Mouse (Mus musculus): ENCODE measurements at regions not wholly inside any gene's neighbourhood (a gene's known extent, or its start where the extent isn't known, plus 50 kb on each side); places are given as distances from the start of the nearest gene placed in this dataset.

- no peak for DNase-seq (ENCODE audit: low spot score in 2 of 2)
These were observed 1336.9 kb upstream of the Tenm3 start for GRCm38 (mm10) chr8:50180682-50181081.

- DNase-seq (ENCODE audit: low spot score in 2 of 2): no peak
These were observed 1321.2 kb upstream of the Tenm3 start for GRCm38 (mm10) chr8:50164773-50165454.

- peak in 1 of 2 experiments; percentile 23 for DNase-seq (ENCODE audit: low spot score in 2 of 2)
These were observed 1317.3 kb upstream of the Tenm3 start for GRCm38 (mm10) chr8:50161076-50161475.

GRCm38 (mm10) chr8:50160326-50160725, 1316.6 kb upstream of the Tenm3 start:
- DNase-seq (ENCODE audit: low spot score in 2 of 2): peak in 1 of 2 experiments; percentile 15

- DNase-seq (ENCODE audit: low spot score in 2 of 2): no peak
These were observed 1296.1 kb upstream of the Tenm3 start for GRCm38 (mm10) chr8:50139876-50140275.

- no peak for DNase-seq (ENCODE audit: low spot score in 2 of 2)
These were observed 1276.3 kb upstream of the Tenm3 start for GRCm38 (mm10) chr8:50120041-50120440.

- DNase-seq (ENCODE audit: low spot score in 2 of 2): no peak
These were observed 1238.6 kb upstream of the Tenm3 start for GRCm38 (mm10) chr8:50082378-50082777.

GRCm38 (mm10) chr8:50037096-50037495, 1193.3 kb upstream of the Tenm3 start:
- DNase-seq (ENCODE audit: low spot score in 2 of 2): no peak

GRCm38 (mm10) chr8:50027544-50027943, 1183.8 kb upstream of the Tenm3 start:
- no peak for DNase-seq (ENCODE audit: low spot score in 2 of 2)

GRCm38 (mm10) chr8:50007546-50007945, 1163.8 kb upstream of the Tenm3 start:
- no peak for DNase-seq (ENCODE audit: low spot score in 2 of 2)

- DNase-seq (ENCODE audit: low spot score in 2 of 2): no peak
These were observed 1160.5 kb upstream of the Tenm3 start for GRCm38 (mm10) chr8:50004254-50004653.

- no peak for DNase-seq (ENCODE audit: low spot score in 2 of 2)
These were observed 1159.9 kb upstream of the Tenm3 start for GRCm38 (mm10) chr8:50003641-50004040.

GRCm38 (mm10) chr8:49998281-49999037, 1154.7 kb upstream of the Tenm3 start:
- DNase-seq (ENCODE audit: low spot score in 2 of 2): no peak

Measured in right cerebral cortex, postnatal 10 days (tissue).